Mouse (Mus musculus): ENCODE data around the gene Hbb-y. TPM values are rescaled to one million over a fixed set of nuclear protein-coding genes. Genes with fewer than 3 reads are reported as not detected.
"Not testable (repeated sequence)": the region's sequence is repeated elsewhere in the genome, so short reads cannot be mapped to it uniquely, and the experiment has no call there.

Gene Hbb-y
- polyA plus RNA-seq (2012; rRNA removed), result not detected in 2 replicates

- no peak for DNase-seq (ENCODE audit: low read depth)
Observed at GRCm38 (mm10) chr7:103853090-103853489, at the start of gene Hbb-y. Gene Hbb-y, minus strand, starts transcription at chr7:103853216.

GRCm38 (mm10) chr7:103894385-103894784 lies 41.4 kb upstream of the Hbb-y start, which contains the start of gene Olfr64:
Gene Olfr64, minus strand, starts transcription at chr7:103894485.
- DNase-seq (ENCODE audit: low read depth), result no peak

GRCm38 (mm10) chr7:103886152-103886551 lies 33.1 kb upstream of the Hbb-y start, which contains the start of gene Olfr66:
Gene Olfr66, minus strand, starts transcription at chr7:103886252.
- DNase-seq (ENCODE audit: low read depth), result no peak

GRCm38 (mm10) chr7:103877093-103877492 lies 24.1 kb upstream of the Hbb-y start:
- no peak for DNase-seq (ENCODE audit: low read depth)

GRCm38 (mm10) chr7:103874451-103874850 lies 21.4 kb upstream of the Hbb-y start:
- no peak for DNase-seq (ENCODE audit: low read depth)

- DNase-seq (ENCODE audit: low read depth), result no peak
Observed at GRCm38 (mm10) chr7:103873064-103873463, 20.0 kb upstream of the Hbb-y start.

- DNase-seq (ENCODE audit: low read depth), result no peak
Observed at GRCm38 (mm10) chr7:103870667-103871066, 17.7 kb upstream of the Hbb-y start.

GRCm38 (mm10) chr7:103865716-103866115 lies 12.7 kb upstream of the Hbb-y start:
- no peak for DNase-seq (ENCODE audit: low read depth)

- no peak for DNase-seq (ENCODE audit: low read depth)
Observed at GRCm38 (mm10) chr7:103861531-103861930, 8.5 kb upstream of the Hbb-y start.

- no peak for DNase-seq (ENCODE audit: low read depth)
Observed at GRCm38 (mm10) chr7:103860855-103861254, 7.8 kb upstream of the Hbb-y start.

- no peak for DNase-seq (ENCODE audit: low read depth)
Observed at GRCm38 (mm10) chr7:103859076-103859475, 6.1 kb upstream of the Hbb-y start.

- no peak for DNase-seq (ENCODE audit: low read depth)
Observed at GRCm38 (mm10) chr7:103854669-103855068, 1.7 kb upstream of the Hbb-y start.

- DNase-seq (ENCODE audit: low read depth), result no peak
Observed at GRCm38 (mm10) chr7:103844525-103845325, 8.3 kb downstream of the Hbb-y start.

GRCm38 (mm10) chr7:103843034-103843433 lies 10.0 kb downstream of the Hbb-y start, which contains the start of gene Hbb-bh1:
Gene Hbb-bh1, minus strand, starts transcription at chr7:103843164.
- no peak for DNase-seq (ENCODE audit: low read depth)

- DNase-seq (ENCODE audit: low read depth), result no peak
Observed at GRCm38 (mm10) chr7:103840268-103840667, 12.7 kb downstream of the Hbb-y start, which contains the start of gene Hbb-bh2. Gene Hbb-bh2, minus strand, starts transcription at chr7:103840520.

- no peak for DNase-seq (ENCODE audit: low read depth)
Observed at GRCm38 (mm10) chr7:103827808-103828207, 25.2 kb downstream of the Hbb-y start, which contains the start of gene Hbb-bs. Gene Hbb-bs, minus strand, starts transcription at chr7:103828096.

GRCm38 (mm10) chr7:103827139-103827538 lies 25.9 kb downstream of the Hbb-y start:
- not testable (repeated sequence) for DNase-seq (ENCODE audit: low read depth)

GRCm38 (mm10) chr7:103826255-103826887 lies 26.6 kb downstream of the Hbb-y start:
- DNase-seq (ENCODE audit: low read depth), result no peak

- DNase-seq (ENCODE audit: low read depth), result no peak
Observed at GRCm38 (mm10) chr7:103825536-103826254, 27.3 kb downstream of the Hbb-y start.

GRCm38 (mm10) chr7:103824597-103824996 lies 28.4 kb downstream of the Hbb-y start:
- DNase-seq (ENCODE audit: low read depth), result no peak

- DNase-seq (ENCODE audit: low read depth), result not testable (repeated sequence)
Observed at GRCm38 (mm10) chr7:103815085-103815484, 37.9 kb downstream of the Hbb-y start.

- no peak for DNase-seq (ENCODE audit: low read depth)
Observed at GRCm38 (mm10) chr7:103813766-103814165, 39.2 kb downstream of the Hbb-y start, which contains the start of gene Hbb-bt. Gene Hbb-bt, minus strand, starts transcription at chr7:103813996.

Data from gonadal fat pad, adult 2 months (tissue).